Mouse (Mus musculus): ENCODE measurements around the gene Rpl7a. TPM values are rescaled to one million over a fixed set of nuclear protein-coding genes. Genes with fewer than 3 reads are reported as not detected.
A peak's percentile ranks its signal among the peaks of the same experiment; 100 is the strongest.
"Not testable (repeated sequence)": the region's sequence is repeated elsewhere in the genome, so short reads cannot be mapped to it uniquely, and the experiment has no call there.

The Rpl7a gene
- 100 to 1,000 TPM; 215 to 270 (median 238) TPM for total RNA-seq (2022)

GRCm38 (mm10) chr2:26910124-26910993 lies at the start of gene Rpl7a, which contains the start of gene Med22:
TSS of gene Rpl7a (plus strand) at chr2:26910764.
TSS of gene Med22 (minus strand) at chr2:26910677.
- peak; percentile 99 to 100 for DNase-seq (ENCODE audit: low spot score in 2 of 2)

- no peak for DNase-seq (ENCODE audit: low spot score in 2 of 2)
Measured at GRCm38 (mm10) chr2:26862856-26863255, 47.7 kb upstream of the Rpl7a start.

GRCm38 (mm10) chr2:26864879-26865278 lies 45.7 kb upstream of the Rpl7a start, which contains the start of gene Abo:
TSS of gene Abo (minus strand) at chr2:26864979.
- DNase-seq (ENCODE audit: low spot score in 2 of 2), result no peak

- no peak for DNase-seq (ENCODE audit: low spot score in 2 of 2)
Measured at GRCm38 (mm10) chr2:26870666-26871065, 39.9 kb upstream of the Rpl7a start.

GRCm38 (mm10) chr2:26878571-26878970 lies 32.0 kb upstream of the Rpl7a start:
- DNase-seq (ENCODE audit: low spot score in 2 of 2), result no peak

GRCm38 (mm10) chr2:26885541-26885940 lies 25.0 kb upstream of the Rpl7a start:
- not testable (repeated sequence) for DNase-seq (ENCODE audit: low spot score in 2 of 2)

- not testable (repeated sequence) for DNase-seq (ENCODE audit: low spot score in 2 of 2)
Measured at GRCm38 (mm10) chr2:26886170-26886569, 24.4 kb upstream of the Rpl7a start.

- DNase-seq (ENCODE audit: low spot score in 2 of 2), result no peak
Measured at GRCm38 (mm10) chr2:26895898-26896297, 14.7 kb upstream of the Rpl7a start.

- no peak for DNase-seq (ENCODE audit: low spot score in 2 of 2)
Measured at GRCm38 (mm10) chr2:26900731-26901130, 9.8 kb upstream of the Rpl7a start.

- DNase-seq (ENCODE audit: low spot score in 2 of 2), result no peak
Measured at GRCm38 (mm10) chr2:26901834-26902400, 8.6 kb upstream of the Rpl7a start.

- DNase-seq (ENCODE audit: low spot score in 2 of 2), result peak; percentile 82 to 97
Measured at GRCm38 (mm10) chr2:26902467-26903220, 7.9 kb upstream of the Rpl7a start, which contains the start of gene Surf6. TSS of gene Surf6 (minus strand) at chr2:26902879.

GRCm38 (mm10) chr2:26903311-26903710 lies 7.3 kb upstream of the Rpl7a start:
- DNase-seq (ENCODE audit: low spot score in 2 of 2), result no peak

GRCm38 (mm10) chr2:26905936-26906335 lies 4.6 kb upstream of the Rpl7a start:
- no peak for DNase-seq (ENCODE audit: low spot score in 2 of 2)

GRCm38 (mm10) chr2:26906431-26906830 lies 4.1 kb upstream of the Rpl7a start:
- DNase-seq (ENCODE audit: low spot score in 2 of 2), result no peak

- DNase-seq (ENCODE audit: low spot score in 2 of 2), result no peak
Measured at GRCm38 (mm10) chr2:26907109-26907508, 3.5 kb upstream of the Rpl7a start.

- DNase-seq (ENCODE audit: low spot score in 2 of 2), result peak in 1 of 2 experiments; percentile 4
Measured at GRCm38 (mm10) chr2:26908710-26909386, 1.7 kb upstream of the Rpl7a start.

GRCm38 (mm10) chr2:26909387-26909784 lies 1.2 kb upstream of the Rpl7a start:
- no peak for DNase-seq (ENCODE audit: low spot score in 2 of 2)

- peak in 1 of 2 experiments; percentile 46 for DNase-seq (ENCODE audit: low spot score in 2 of 2)
Measured at GRCm38 (mm10) chr2:26910994-26911765, 616 bp downstream of the Rpl7a start.

- no peak for DNase-seq (ENCODE audit: low spot score in 2 of 2)
Measured at GRCm38 (mm10) chr2:26912253-26912770, 1.7 kb downstream of the Rpl7a start.

Data from left cerebral cortex, adult 8-10 months (tissue).